Comparison of ENCODE assay signal across 8 mouse cellular contexts in the genomic region with DNA sequence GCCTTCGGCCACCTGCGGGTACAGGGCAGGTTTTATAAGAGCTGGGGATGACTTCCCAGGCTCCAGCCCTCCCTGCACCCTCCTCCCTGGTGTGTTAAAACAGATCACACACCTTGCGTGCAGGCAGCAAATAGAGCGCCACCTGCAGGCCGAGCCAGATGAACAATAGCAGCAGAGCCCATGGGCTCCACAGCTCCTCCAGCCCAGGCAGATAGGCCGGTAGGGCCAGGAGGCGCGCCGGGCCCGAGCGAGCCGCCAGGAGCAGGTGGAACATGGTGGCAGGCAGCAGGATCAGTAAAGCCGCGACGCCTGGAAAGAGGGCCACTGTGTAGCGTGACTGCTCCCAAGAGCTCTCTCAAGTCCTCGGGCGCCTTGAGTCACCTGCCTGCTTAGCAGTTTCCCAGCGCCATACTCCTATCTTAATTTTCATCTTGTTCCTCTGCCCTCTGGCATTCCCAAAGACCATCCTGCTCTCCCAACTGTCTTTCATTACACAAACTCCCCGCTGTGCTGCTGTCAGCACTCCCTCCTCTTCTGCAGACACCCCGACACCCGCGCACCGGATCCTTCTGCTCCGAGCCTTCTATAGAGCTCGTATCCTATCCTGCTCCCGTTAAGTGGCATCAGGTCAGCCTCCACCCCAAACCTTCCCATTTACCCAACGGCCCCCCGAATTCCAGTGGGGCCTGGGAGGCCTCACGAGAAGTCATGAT. TPM values are rescaled to one million over a fixed set of nuclear protein-coding genes. Genes with fewer than 3 reads are reported as not detected.
A peak's percentile ranks its signal among the peaks of the same experiment; 100 is the strongest.
DNase-seq lines count a peak whose midpoint lies in the region; ATAC-seq and TF ChIP-seq lines count a peak whose summit lies in the region.

No protein-coding gene starts in this region.

- H3K4me1 ChIP-seq in intestine, postnatal 0 days (replicated peaks; ENCODE audit: control insufficient read depth, insufficient read depth, low read length): 0 out of 2 replicates have a peak, but pooled peaks cover 6% of the 10 kb centered on the region
- peaks cover 39% of the 10 kb centered on the region for H3K4me1 ChIP-seq in limb, embryonic 10.5 days
- peaks cover 22% of the 10 kb centered on the region for H3K4me1 ChIP-seq in midbrain, embryonic 11.5 days (ENCODE audit: control insufficient read depth, insufficient read depth, low read length)

- H3K27ac ChIP-seq in intestine, postnatal 0 days (ENCODE audit: low read depth, low read length): peak overlapping the region; percentile 75
- peak overlapping the region; percentile 85 for H3K27ac ChIP-seq in limb, embryonic 10.5 days
- H3K27ac ChIP-seq in midbrain, embryonic 11.5 days (ENCODE audit: low read depth, low read length): peak overlapping the region; percentile 72

- no peaks in the 10 kb centered on the region for H3K27me3 ChIP-seq in intestine, postnatal 0 days (replicated peaks; ENCODE audit: control insufficient read depth, insufficient read depth, low read length)
- H3K27me3 ChIP-seq in limb, embryonic 10.5 days (ENCODE audit: low read depth, poor library complexity, severe bottlenecking): no peaks in the 10 kb centered on the region
- no peaks in the 10 kb centered on the region for H3K27me3 ChIP-seq in midbrain, embryonic 11.5 days (ENCODE audit: control insufficient read depth, insufficient read depth, low read length)

- peak; percentile 78 for DNase-seq in 3134 (ENCODE audit: extremely low read depth, insufficient read length, low spot score)
- peak; percentile 75 to 82 for DNase-seq in adrenal gland, adult 18-20 months (ENCODE audit: low spot score in 2 of 2)
- DNase-seq in embryo, embryonic 10.5 days (ENCODE audit: low spot score): peak; percentile 90
- DNase-seq in gastrocnemius, postnatal 25 days: peak; percentile 51
- peak; percentile 92 for DNase-seq in limb, embryonic 10.5 days (ENCODE audit: low spot score)
- peak; percentile 97 for DNase-seq in midbrain, embryonic 11.5 days (ENCODE audit: low spot score, missing footprints)
- peak; percentile 76 for DNase-seq in spleen, adult 12 weeks (ENCODE audit: low spot score)

- peak; percentile 93 for TF ChIP-seq CTCF in intestine, postnatal 0 days (IDR thresholded peaks at IDR 0.05; ENCODE audit: low read depth)

- no peaks in the 10 kb centered on the region for H3K9me3 ChIP-seq in intestine, postnatal 0 days (ENCODE audit: control insufficient read depth)
- H3K9me3 ChIP-seq in limb, embryonic 10.5 days (replicated peaks): no peaks in the 10 kb centered on the region
- H3K9me3 ChIP-seq in midbrain, embryonic 11.5 days (ENCODE audit: control insufficient read depth, low read length): no peaks in the 10 kb centered on the region

- peak overlapping the region; percentile 50 for H3K4me3 ChIP-seq in intestine, postnatal 0 days (ENCODE audit: low read depth, low read length)
- peak overlapping the region; percentile 69 for H3K4me3 ChIP-seq in limb, embryonic 10.5 days
- H3K4me3 ChIP-seq in midbrain, embryonic 11.5 days (ENCODE audit: low read depth, low read length): peak overlapping the region; percentile 53

- peak overlapping the region; percentile 50 for H3K9ac ChIP-seq in intestine, postnatal 0 days (ENCODE audit: low read depth, low read length)
- peak overlapping the region; percentile 77 for H3K9ac ChIP-seq in midbrain, embryonic 11.5 days (ENCODE audit: low read length)

- under 1% methylated on average over 30 of the region's 30 CpGs for WGBS in intestine, postnatal 0 days
- whole genome bisulfite sequencing in limb, embryonic 10.5 days: under 1% methylated on average over 30 of the region's 30 CpGs
- 1% methylated on average over 28 of the region's 30 CpGs for WGBS in midbrain, embryonic 11.5 days

- ATAC-seq in intestine, postnatal 0 days: peak; percentile 61
- peak; percentile 68 for ATAC-seq in midbrain, embryonic 11.5 days (ENCODE audit: low FRiP score)

- H3K36me3 ChIP-seq in intestine, postnatal 0 days (ENCODE audit: control insufficient read depth, insufficient read depth): peaks cover 29% of the 10 kb centered on the region
- peaks cover 48% of the 10 kb centered on the region for H3K36me3 ChIP-seq in limb, embryonic 10.5 days
- peaks cover 9% of the 10 kb centered on the region for H3K36me3 ChIP-seq in midbrain, embryonic 11.5 days (ENCODE audit: control insufficient read depth, insufficient read depth, low read length)

- peak overlapping the region; percentile 94 for H3K4me2 ChIP-seq in intestine, postnatal 0 days (replicated peaks; ENCODE audit: low read depth)
- peak overlapping the region; percentile 96 for H3K4me2 ChIP-seq in midbrain, embryonic 11.5 days

RNA-seq across cellular contexts. Expression of a gene that starts 1.0 kb away (rescaled TPM):
- total RNA-seq in adrenal gland, adult 18-20 months (2021): 10 to 100 TPM; 19.7 to 36.7 TPM
- 1 to 10 TPM; 4.2 to 6.9 TPM for total RNA-seq in gastrocnemius, postnatal 25 days (2021)
- 13.4 and 17.5 TPM in 2 replicates for polyA plus RNA-seq in intestine, postnatal 0 days (2015; fragmentation: Nextera tagmentation; extraction: Ambion mirVana)
- polyA plus RNA-seq in limb, embryonic 10.5 days (2016; fragmentation: Nextera tagmentation; extraction: Ambion mirVana): 24.4 and 28.8 TPM in 2 replicates
- polyA plus RNA-seq in midbrain, embryonic 11.5 days (2014; fragmentation: Nextera tagmentation; extraction: Ambion mirVana): 35.7 and 39.6 TPM in 2 replicates

RNA-seq across cellular contexts. Expression of a gene that starts 6.2 kb away (rescaled TPM):
- 10 to 100 TPM; 29.1 to 32.9 TPM for total RNA-seq in adrenal gland, adult 18-20 months (2021)
- 1 to 10 TPM; 6.8 to 7.7 TPM for total RNA-seq in gastrocnemius, postnatal 25 days (2021)
- polyA plus RNA-seq in intestine, postnatal 0 days (2015; fragmentation: Nextera tagmentation; extraction: Ambion mirVana): 30.8 and 33.3 TPM in 2 replicates
- polyA plus RNA-seq in limb, embryonic 10.5 days (2016; fragmentation: Nextera tagmentation; extraction: Ambion mirVana): 35.2 and 36.1 TPM in 2 replicates
- polyA plus RNA-seq in midbrain, embryonic 11.5 days (2014; fragmentation: Nextera tagmentation; extraction: Ambion mirVana): 39.5 and 40.0 TPM in 2 replicates

RNA-seq across cellular contexts. Expression of a gene that starts 9.5 kb away (rescaled TPM):
- 1,000 to 10,000 TPM; 1,067 to 1,157 TPM for total RNA-seq in adrenal gland, adult 18-20 months (2021)
- total RNA-seq in gastrocnemius, postnatal 25 days (2021): 100 to 1,000 TPM; 317 to 352 TPM
- polyA plus RNA-seq in intestine, postnatal 0 days (2015; fragmentation: Nextera tagmentation; extraction: Ambion mirVana): 964 and 990 TPM in 2 replicates
- polyA plus RNA-seq in limb, embryonic 10.5 days (2016; fragmentation: Nextera tagmentation; extraction: Ambion mirVana): 820 and 955 TPM in 2 replicates
- polyA plus RNA-seq in midbrain, embryonic 11.5 days (2014; fragmentation: Nextera tagmentation; extraction: Ambion mirVana): 717 and 781 TPM in 2 replicates

RNA-seq across cellular contexts. Expression of a gene that starts 9.6 kb away (rescaled TPM):
- total RNA-seq in adrenal gland, adult 18-20 months (2021): 10 to 100 TPM; 53.3 to 59.7 TPM
- 10 to 100 TPM; 27.2 to 29.2 TPM for total RNA-seq in gastrocnemius, postnatal 25 days (2021)
- 35.0 and 36.3 TPM in 2 replicates for polyA plus RNA-seq in intestine, postnatal 0 days (2015; fragmentation: Nextera tagmentation; extraction: Ambion mirVana)
- 90.3 and 91.4 TPM in 2 replicates for polyA plus RNA-seq in limb, embryonic 10.5 days (2016; fragmentation: Nextera tagmentation; extraction: Ambion mirVana)
- 88.0 and 92.5 TPM in 2 replicates for polyA plus RNA-seq in midbrain, embryonic 11.5 days (2014; fragmentation: Nextera tagmentation; extraction: Ambion mirVana)

RNA-seq across cellular contexts. Expression of a gene that starts 9.9 kb away (rescaled TPM):
- total RNA-seq in adrenal gland, adult 18-20 months (2021): 10 to 100 TPM; 51.6 to 58.8 TPM
- 10 to 100 TPM; 18.0 to 19.1 TPM for total RNA-seq in gastrocnemius, postnatal 25 days (2021)
- 35.9 and 42.4 TPM in 2 replicates for polyA plus RNA-seq in intestine, postnatal 0 days (2015; fragmentation: Nextera tagmentation; extraction: Ambion mirVana)
- polyA plus RNA-seq in limb, embryonic 10.5 days (2016; fragmentation: Nextera tagmentation; extraction: Ambion mirVana): 62.1 and 75.7 TPM in 2 replicates
- 37.4 and 48.3 TPM in 2 replicates for polyA plus RNA-seq in midbrain, embryonic 11.5 days (2014; fragmentation: Nextera tagmentation; extraction: Ambion mirVana)

Comparison
In these comparisons a context has a peak if more than half of its experiments do, and no peak if none do; other contexts are left out.
1. Peak in every context shown above with its lines: DNase-seq, ATAC-seq, H3K4me3 ChIP-seq and H3K27ac ChIP-seq.